Mouse (Mus musculus): ENCODE results near the gene Gm49387. TPM values are rescaled to one million over a fixed set of nuclear protein-coding genes. Genes with fewer than 3 reads are reported as not detected.

The Gm49387 gene
- polyA plus RNA-seq, 1 experiment, result not detected

DNA sequence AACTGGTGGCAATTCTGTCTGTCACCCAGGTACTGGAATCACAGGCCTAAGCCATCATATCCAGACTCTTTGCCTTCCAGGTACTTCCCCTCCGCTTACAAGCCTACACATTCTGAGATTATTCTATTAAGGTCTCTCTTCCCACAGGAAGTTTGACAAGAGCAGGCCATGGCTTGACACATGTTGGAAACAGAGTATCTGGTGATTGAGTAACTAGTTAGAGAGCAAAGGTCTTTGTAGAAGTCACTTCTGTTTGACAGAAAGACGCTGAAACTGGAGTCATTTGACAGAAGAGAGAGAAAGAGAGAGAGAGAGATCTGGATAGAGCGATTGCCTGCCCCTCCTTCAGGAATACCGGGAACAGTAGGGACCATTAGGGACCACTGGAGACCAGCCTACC, 109.8 kb downstream of the Gm49387 start:
- no peak for TF ChIP-seq TCF12 (IDR thresholded peaks at IDR 0.05; ENCODE audit: insufficient read depth, poor library complexity, severe bottlenecking)
- TF ChIP-seq MAX (IDR thresholded peaks at IDR 0.05; ENCODE audit: low read depth), result no peak
- no peak for TF ChIP-seq MYOD1 (IDR thresholded peaks at IDR 0.05; ENCODE audit: control insufficient read depth in 1 of 3, insufficient read length in 2 of 3, low read depth in 2 of 3)
- no peak for TF ChIP-seq POLR2AphosphoS2 (IDR thresholded peaks at IDR 0.05; ENCODE audit: insufficient read length, low read depth)
- TF ChIP-seq SRF (IDR thresholded peaks at IDR 0.05; ENCODE audit: control insufficient read depth, insufficient read length, low read depth), result no peak
- TF ChIP-seq POLR2A (IDR thresholded peaks at IDR 0.05; ENCODE audit: insufficient read length, low read depth), result no peak
- TF ChIP-seq CEBPB (IDR thresholded peaks at IDR 0.05; ENCODE audit: insufficient read depth, poor library complexity, severe bottlenecking), result no peak
- no peak for TF ChIP-seq TCF3 (IDR thresholded peaks at IDR 0.05; ENCODE audit: insufficient read length, low read depth)
- no peak for TF ChIP-seq REST (IDR thresholded peaks at IDR 0.05; ENCODE audit: insufficient read depth, insufficient read length)
- TF ChIP-seq E2F4 (IDR thresholded peaks at IDR 0.05; ENCODE audit: insufficient read depth), result no peak
- TF ChIP-seq MYOG (IDR thresholded peaks at IDR 0.05; ENCODE audit: control insufficient read depth in 1 of 3, insufficient read depth in 1 of 3, insufficient read length in 2 of 3, low read depth in 2 of 3), result no peak
- TF ChIP-seq USF1 (IDR thresholded peaks at IDR 0.05; ENCODE audit: low read depth), result no peak
- Histone ChIP-seq H3K4me3 (no peak overlapping the region), H3K79me2 (ENCODE audit: control insufficient read depth, insufficient read depth) (no peaks in the 10 kb centered on the region), H3ac (ENCODE audit: control insufficient read depth, insufficient read length) (no peak overlapping the region), H3K4me2 (ENCODE audit: low read depth) (no peak overlapping the region), H3K27me3 (ENCODE audit: control insufficient read depth, insufficient read depth, insufficient read length) (no peaks in the 10 kb centered on the region), H3K36me3 (ENCODE audit: control insufficient read depth, insufficient read depth) (no peaks in the 10 kb centered on the region)

DNA sequence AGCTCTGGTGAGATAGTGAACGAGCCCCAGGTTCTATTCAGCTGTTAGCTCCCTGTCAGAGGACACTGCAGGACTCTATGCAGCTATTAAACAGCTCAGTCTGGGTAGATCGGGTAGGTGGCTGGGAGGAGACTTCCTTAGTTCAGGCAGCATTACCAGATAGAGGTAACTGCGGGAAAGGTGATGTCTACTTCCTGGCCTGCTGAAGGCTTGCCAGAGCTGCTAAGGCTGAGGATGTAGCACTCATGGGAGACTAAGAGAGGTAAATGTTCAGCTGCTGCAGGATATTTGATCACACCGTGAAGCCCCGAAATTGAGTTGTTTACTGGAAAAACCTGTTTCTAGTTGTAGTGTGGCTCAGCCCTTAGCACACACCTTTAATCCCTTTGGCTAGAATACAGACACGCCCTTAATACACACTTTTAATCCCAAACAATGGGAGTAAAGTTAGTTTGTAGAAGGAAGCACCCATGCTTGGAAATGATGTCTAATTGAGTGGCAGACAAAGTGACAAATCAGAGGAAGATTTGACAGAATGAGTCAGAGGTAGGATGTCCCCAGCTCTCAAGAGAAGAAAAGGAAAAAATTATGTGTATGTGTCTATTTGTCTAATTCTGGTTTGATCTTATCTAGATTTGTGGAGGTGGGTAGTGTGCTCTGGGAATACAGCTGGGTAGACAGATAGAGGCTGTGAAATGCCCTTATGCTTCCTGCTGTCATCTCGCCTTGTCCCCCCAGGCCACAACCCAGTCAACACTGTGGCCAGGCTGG, 115.5 kb downstream of the Gm49387 start:
- Histone ChIP-seq H3K4me3 (no peak overlapping the region), H3K4me2 (ENCODE audit: low read depth) (no peak overlapping the region), H3K36me3 (ENCODE audit: control insufficient read depth, insufficient read depth) (no peaks in the 10 kb centered on the region), H3K79me2 (ENCODE audit: control insufficient read depth, insufficient read depth) (no peaks in the 10 kb centered on the region), H3K27me3 (ENCODE audit: control insufficient read depth, insufficient read depth, insufficient read length) (peaks cover 7% of the 10 kb centered on the region), H3ac (ENCODE audit: control insufficient read depth, insufficient read length) (no peak overlapping the region)
- no peak for TF ChIP-seq TCF3 (IDR thresholded peaks at IDR 0.05; ENCODE audit: insufficient read length, low read depth)
- TF ChIP-seq SRF (IDR thresholded peaks at IDR 0.05; ENCODE audit: control insufficient read depth, insufficient read length, low read depth), result no peak
- TF ChIP-seq POLR2A (IDR thresholded peaks at IDR 0.05; ENCODE audit: insufficient read length, low read depth), result no peak

DNA sequence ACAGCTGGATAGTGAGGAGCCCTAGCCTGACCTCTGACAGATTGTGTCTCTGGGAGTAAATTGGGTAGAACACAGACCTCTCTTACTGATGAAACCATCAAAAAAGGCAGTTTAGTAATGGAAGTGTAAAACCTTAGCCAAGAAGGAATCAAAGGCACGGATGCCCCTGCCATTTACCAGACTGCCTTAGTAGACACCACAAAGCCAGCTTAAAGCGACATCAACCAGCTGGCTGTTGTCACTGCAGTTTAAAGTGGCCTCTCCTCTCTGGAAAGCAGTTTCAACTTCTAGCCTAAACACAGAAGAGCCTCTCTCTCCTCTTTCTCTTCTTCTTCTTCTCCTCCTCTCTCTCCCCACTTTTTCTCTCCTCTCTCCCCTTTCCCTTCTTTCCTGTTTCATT, 119.4 kb downstream of the Gm49387 start:
- no peak for TF ChIP-seq E2F4 (IDR thresholded peaks at IDR 0.05; ENCODE audit: insufficient read depth)
- TF ChIP-seq TCF3 (IDR thresholded peaks at IDR 0.05; ENCODE audit: insufficient read length, low read depth), result no peak
- no peaks in the 10 kb centered on the region for H3K79me2 ChIP-seq (ENCODE audit: control insufficient read depth, insufficient read depth)

DNA sequence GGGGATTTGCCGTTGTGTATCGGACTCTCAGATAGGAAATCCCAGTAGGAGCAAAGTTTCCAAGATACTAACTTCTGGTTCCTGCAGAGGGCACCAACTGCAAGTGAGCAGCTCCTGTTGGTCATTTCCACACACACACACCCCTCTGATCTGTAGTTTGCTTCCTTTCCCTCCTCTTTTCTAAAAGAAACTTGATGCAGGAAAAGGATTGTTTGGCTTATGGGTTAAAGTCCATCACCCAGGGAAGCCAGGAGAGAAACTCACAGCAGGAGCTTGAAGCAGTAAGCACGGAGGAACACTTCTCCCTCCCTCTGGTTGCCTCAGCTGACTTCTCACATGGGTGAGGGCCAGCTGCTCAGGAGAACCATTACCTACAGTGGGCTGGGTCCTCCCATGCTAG, 121.5 kb downstream of the Gm49387 start:
- no peak for TF ChIP-seq TCF12 (IDR thresholded peaks at IDR 0.05; ENCODE audit: insufficient read depth, poor library complexity, severe bottlenecking)
- TF ChIP-seq POLR2A (IDR thresholded peaks at IDR 0.05; ENCODE audit: insufficient read length, low read depth), result no peak
- TF ChIP-seq POLR2AphosphoS2 (IDR thresholded peaks at IDR 0.05; ENCODE audit: insufficient read length, low read depth), result no peak
- TF ChIP-seq MYOD1 (IDR thresholded peaks at IDR 0.05; ENCODE audit: control insufficient read depth in 1 of 3, insufficient read length in 2 of 3, low read depth in 2 of 3), result no peak
- no peak for TF ChIP-seq USF1 (IDR thresholded peaks at IDR 0.05; ENCODE audit: low read depth)
- no peak for TF ChIP-seq E2F4 (IDR thresholded peaks at IDR 0.05; ENCODE audit: insufficient read depth)
- no peak for TF ChIP-seq REST (IDR thresholded peaks at IDR 0.05; ENCODE audit: insufficient read depth, insufficient read length)
- no peak for TF ChIP-seq MAX (IDR thresholded peaks at IDR 0.05; ENCODE audit: low read depth)
- no peak for TF ChIP-seq CEBPB (IDR thresholded peaks at IDR 0.05; ENCODE audit: insufficient read depth, poor library complexity, severe bottlenecking)
- TF ChIP-seq TCF3 (IDR thresholded peaks at IDR 0.05; ENCODE audit: insufficient read length, low read depth), result no peak
- TF ChIP-seq SRF (IDR thresholded peaks at IDR 0.05; ENCODE audit: control insufficient read depth, insufficient read length, low read depth), result no peak
- TF ChIP-seq MYOG (IDR thresholded peaks at IDR 0.05; ENCODE audit: control insufficient read depth in 1 of 3, insufficient read depth in 1 of 3, insufficient read length in 2 of 3, low read depth in 2 of 3), result no peak
- Histone ChIP-seq H3K79me2 (ENCODE audit: control insufficient read depth, insufficient read depth) (no peaks in the 10 kb centered on the region), H3K4me3 (no peak overlapping the region), H3K4me2 (ENCODE audit: low read depth) (no peak overlapping the region), H3K27me3 (ENCODE audit: control insufficient read depth, insufficient read depth, insufficient read length) (peaks cover 7% of the 10 kb centered on the region), H3ac (ENCODE audit: control insufficient read depth, insufficient read length) (no peak overlapping the region), H3K36me3 (ENCODE audit: control insufficient read depth, insufficient read depth) (no peaks in the 10 kb centered on the region)

More for the DNA sequence above, 119.4 kb downstream of the Gm49387 start:
- Histone ChIP-seq H3K4me3 (no peak overlapping the region), H3ac (ENCODE audit: control insufficient read depth, insufficient read length) (no peak overlapping the region), H3K36me3 (ENCODE audit: control insufficient read depth, insufficient read depth) (no peaks in the 10 kb centered on the region), H3K27me3 (ENCODE audit: control insufficient read depth, insufficient read depth, insufficient read length) (peaks cover 7% of the 10 kb centered on the region), H3K4me2 (ENCODE audit: low read depth) (no peak overlapping the region)

DNA sequence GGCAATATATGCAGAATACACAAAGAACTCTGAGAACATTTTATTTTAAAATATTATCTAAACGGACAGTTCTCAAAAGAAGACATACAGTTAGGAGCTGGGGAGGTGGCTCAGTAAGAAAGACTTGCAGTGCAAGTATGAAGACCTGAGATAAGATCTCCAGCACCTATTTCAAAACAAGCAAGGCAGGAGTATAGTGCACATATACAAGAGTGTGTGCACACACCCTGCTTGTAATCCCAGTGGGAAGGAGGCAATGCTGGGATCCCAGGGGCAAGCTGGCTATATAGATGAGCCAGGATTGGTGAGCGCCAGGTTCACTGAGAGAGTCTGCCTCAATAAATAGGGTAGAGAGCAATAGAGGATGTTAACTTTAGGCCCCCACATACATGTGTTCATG, 124.8 kb downstream of the Gm49387 start:
- no peaks in the 10 kb centered on the region for H3K27me3 ChIP-seq (ENCODE audit: control insufficient read depth, insufficient read depth, insufficient read length)
- TF ChIP-seq E2F4 (IDR thresholded peaks at IDR 0.05; ENCODE audit: insufficient read depth) (no peak), REST (IDR thresholded peaks at IDR 0.05; ENCODE audit: insufficient read depth, insufficient read length) (no peak)
- no peak overlapping the region for H3K4me2 ChIP-seq (ENCODE audit: low read depth)
- no peaks in the 10 kb centered on the region for H3K36me3 ChIP-seq (ENCODE audit: control insufficient read depth, insufficient read depth)
- H3K4me3 ChIP-seq, result no peak overlapping the region
- no peaks in the 10 kb centered on the region for H3K79me2 ChIP-seq (ENCODE audit: control insufficient read depth, insufficient read depth)
- no peak overlapping the region for H3ac ChIP-seq (ENCODE audit: control insufficient read depth, insufficient read length)

Measured in myocyte (in vitro differentiated cells).